Mouse (Mus musculus) MN1 (cell line): Measurements from ENCODE around the gene Galnt3.

ENCODE experiments used
- DNase-seq: peaks from one replicate; pipeline ENCODE4 v3.0.0-alpha.2; 2016; ENCODE audit warnings: low spot score

Galnt3 gene

DNA sequence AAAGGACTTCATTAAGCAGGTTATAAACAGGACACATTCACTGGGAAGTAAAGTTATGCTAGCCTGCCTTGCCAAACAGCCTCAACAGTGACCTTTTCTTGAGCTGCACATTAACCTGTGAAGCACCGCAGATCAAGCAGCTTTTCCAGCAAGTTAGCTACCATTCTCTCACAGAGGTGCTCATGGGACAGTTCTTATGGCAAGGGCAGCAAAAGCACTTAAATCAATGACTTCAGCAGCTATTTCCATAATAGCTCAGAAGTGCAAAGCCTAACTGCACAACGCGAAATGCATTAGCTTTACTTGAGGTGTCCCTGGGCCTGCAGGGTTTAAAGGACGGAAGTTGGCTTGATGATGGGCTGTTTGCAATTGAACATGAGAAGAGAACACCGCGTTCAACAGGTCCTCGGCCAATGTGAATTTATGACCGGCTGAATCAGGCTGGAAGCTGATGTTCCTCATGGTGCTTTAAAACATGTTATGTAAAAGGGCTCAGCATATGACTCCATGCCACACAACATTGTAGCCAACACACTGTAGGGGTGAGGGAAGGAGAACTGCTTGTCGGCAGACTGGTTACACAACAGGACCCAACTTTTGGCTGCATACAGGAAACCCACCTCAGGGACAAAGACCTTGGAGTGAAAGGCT lies 16.8 kb downstream of the Galnt3 start:
- no peak for DNase-seq

DNA sequence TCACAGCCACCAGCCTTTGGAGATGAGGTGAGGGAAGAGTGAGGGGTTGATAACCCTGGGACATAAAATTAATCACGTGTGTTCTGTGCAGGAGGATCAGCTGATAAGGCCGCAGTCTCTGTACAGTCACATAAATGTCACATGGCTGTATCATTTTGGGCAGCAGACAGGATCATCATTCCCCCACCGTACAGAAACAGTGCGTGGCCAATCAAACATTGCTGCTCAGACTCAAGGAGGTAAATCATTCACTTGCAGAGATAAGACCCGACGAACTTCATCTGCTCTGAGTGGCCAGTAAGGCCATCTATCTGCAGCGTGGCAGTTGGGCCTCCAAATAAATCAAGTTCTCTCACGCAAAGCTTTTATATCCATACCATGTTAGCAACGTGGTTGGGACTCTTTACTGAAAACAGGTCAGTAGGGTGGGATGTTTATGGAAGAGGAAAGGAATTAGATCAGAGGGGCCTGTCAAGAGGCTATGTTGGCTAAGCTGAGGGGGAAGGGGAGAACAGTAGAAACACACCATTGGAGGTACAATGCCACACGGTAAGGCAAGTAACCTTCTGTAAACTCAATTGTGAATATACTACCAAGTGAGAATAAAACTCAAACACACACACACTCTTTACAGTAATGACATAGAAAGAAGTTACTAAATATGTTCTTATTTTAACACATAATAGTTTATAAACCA lies 20.9 kb downstream of the Galnt3 start:
- no peak for DNase-seq

DNA sequence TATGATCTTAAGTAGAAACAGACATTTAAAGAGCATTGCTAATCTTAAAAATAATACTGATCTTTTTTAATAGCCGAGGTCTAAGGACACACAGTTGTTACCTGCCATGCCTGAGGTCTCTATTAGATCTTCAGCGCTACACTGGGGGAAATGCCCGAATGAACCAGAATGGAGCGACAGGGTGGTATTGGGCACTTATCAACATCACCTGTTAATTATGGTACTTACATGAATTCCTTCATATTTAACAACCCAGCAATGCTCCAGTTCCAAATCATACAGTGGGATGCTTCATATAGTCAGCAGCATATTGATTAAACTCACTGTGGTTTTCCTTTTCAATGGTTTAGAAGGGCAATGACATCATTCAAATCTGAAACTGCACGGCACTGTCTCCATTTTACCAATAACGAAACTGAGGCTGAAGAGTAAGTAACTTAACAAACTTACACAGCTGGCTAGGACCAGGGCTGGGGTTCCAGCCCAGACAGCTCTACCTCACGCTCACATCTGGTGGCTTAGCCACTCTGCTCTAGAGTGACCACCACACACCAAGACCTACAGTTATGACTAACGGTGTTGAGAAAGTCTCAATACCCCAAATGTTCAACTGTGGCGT lies 23.0 kb downstream of the Galnt3 start:
- DNase-seq = no peak

DNA sequence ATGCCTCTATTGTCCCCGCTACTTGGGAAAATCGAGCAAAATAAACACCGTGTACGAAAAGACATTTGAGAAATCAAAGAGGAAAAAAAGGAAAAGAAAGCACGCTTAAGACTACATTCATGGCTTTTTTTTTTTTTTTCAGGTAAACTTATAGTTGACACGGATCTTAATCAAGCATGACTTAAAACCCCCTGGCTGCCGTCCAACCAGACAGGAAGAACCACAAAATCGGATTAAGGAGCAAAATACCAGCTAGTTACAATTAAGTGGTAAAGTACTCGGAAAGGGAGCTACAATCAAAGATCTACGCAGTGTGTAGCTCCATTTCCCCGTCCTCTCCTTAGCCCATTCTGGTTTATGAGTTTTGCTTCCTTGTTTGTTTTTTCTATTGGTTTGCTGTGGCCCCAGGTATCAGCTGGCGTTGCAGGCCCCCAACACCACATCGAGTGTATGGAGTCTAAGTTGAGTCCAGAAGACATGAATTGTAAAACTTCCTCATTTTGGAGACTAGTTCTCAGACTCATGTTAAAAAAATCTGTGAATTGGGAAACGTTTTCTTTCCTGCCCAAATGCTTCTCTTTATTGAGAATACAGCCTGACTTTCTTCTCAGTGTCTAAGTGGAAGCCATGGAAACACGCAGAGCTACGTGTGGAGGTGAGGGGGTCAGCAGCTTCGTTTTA lies 24.0 kb downstream of the Galnt3 start:
- no peak for DNase-seq

DNA sequence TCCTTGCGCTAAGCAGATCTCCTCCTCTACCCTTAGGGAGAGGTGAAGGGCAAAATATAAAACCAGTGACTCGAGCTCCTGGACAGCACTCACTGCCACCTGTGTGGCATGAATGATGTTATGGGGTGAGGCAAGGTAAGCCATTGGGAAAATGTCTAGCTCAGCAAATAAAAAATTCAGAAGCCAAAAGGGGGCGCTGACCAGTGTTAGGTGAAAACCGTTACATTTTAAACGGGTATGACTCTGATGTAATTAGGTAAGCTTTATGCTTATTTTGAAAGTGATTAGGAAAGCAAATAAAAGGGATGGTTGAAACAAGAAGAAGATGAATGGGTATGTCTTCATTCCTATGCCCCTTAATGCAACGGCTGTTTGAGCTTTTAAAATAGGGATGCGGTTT lies 24.6 kb downstream of the Galnt3 start:
- DNase-seq = no peak

DNA sequence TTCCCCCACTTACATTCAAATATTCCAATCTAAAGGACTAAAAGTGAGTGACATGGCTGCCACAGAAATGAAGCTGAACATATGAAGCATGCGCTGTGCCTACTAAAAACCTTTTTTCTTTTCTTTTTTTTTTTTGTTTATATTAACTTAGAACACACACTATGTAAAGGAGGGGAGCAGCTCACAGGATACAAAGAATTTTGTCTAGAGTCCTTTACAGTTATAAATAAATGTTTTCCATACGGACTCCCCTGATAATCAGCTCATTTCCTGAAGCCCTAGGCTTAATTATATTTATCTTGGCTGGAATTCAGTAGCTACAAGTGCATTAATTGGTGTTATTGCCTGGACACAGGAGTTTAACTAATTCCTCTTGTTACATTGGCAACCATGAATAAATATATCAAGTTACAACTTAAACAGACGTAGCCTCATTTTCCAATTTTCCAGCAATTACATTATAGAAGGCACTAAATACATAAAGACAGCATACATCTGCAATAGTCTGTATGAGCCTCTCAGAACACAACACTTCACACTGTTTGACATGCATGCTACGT lies 30.1 kb downstream of the Galnt3 start:
- DNase-seq = peak; percentile 68

DNA sequence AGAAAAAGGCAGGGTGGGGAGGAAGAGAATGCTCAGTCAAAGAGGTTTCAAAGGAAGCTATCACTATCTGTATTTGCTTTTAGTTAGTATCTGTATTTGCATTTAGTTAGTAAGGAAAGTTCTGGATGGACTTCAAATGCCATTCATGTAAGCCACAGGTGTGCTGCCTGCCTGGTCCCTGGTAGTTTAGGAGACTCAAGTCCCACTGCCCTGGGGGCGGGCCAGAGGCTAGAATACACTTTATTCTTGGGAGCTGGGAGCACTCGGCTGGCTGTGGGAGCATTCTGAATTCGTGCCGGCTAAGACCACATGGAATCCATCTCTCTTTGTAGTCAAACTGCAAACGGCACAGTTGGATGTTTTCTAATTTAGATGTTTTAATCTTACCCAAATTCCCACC lies 33.5 kb downstream of the Galnt3 start:
- no peak for DNase-seq

DNA sequence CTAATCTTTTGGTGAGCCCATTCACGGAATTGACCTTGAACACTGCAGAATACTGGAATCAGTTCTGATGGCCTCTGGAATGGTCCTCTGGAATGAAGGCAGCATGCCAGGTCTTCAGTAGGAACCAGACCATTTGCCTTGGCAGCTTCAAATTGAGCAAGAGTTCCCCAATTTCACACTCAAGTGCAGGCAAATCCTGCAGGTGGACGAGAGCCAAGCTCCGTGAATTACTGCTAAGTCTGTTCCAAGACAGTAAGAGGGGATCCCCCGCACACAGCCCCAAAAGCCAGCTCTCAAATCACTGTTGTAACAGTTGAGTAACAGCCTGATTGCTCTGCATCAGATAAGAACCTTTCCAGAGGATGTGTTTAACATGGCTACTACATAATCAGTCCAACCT lies 42.9 kb downstream of the Galnt3 start:
- peak; percentile 42 for DNase-seq

DNA sequence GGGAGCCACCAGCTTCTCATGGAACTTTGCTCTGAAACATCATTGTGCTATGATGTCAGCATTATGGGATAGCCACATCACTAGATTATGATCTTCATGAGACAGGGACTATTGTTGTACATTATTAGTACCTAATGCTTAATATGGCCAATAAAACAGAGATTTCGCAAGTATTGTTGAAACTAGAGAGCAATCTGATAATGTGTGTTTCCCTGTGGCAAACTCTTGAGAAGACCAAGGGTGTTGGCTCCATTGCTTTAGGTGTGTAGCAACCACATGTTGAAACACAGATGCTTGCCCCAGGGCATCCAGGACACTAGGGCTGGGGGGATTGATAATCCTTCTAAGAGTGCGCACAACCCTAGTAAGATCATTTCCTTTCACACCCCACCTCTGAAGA lies 44.1 kb downstream of the Galnt3 start:
- no peak for DNase-seq

DNA sequence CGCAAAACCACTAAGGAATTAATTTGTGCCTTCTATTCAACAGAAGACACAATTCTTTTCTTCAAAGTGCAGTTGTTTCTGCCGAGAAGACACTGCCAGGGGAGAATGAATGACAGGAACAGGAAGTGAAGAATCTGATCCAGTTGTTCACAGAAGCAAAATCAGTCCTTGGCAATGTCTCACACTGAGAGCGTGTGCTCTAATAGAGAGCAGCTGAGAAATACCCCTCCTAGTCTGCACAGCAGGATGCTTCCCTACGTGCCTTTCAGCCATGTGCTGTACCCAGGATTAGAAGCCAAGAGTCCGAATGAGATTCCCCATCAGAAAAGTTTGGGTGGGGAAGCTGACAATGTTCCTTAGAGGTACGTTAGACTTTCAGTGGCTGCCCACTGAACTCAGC lies 55.3 kb downstream of the Galnt3 start:
- DNase-seq = no peak

DNA sequence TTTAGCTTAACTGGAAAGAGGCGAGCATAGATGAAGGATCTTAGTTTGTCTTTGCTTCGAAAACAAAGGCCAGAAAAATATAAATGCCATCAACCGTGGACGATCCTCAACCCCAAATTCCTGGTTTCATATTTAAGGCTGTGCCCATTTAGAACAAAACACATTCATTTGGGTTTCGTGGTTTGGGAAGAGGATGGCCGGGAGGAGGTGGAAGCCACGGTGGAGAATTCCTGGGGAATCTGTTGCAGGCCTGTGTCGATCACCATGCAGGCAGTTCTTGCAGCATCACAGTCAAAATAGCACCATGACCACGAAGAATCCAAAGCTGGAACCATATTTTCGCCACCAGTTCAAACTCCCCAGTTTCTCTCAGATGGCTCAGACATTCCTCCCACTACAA lies 61.5 kb downstream of the Galnt3 start:
- DNase-seq = no peak

DNA sequence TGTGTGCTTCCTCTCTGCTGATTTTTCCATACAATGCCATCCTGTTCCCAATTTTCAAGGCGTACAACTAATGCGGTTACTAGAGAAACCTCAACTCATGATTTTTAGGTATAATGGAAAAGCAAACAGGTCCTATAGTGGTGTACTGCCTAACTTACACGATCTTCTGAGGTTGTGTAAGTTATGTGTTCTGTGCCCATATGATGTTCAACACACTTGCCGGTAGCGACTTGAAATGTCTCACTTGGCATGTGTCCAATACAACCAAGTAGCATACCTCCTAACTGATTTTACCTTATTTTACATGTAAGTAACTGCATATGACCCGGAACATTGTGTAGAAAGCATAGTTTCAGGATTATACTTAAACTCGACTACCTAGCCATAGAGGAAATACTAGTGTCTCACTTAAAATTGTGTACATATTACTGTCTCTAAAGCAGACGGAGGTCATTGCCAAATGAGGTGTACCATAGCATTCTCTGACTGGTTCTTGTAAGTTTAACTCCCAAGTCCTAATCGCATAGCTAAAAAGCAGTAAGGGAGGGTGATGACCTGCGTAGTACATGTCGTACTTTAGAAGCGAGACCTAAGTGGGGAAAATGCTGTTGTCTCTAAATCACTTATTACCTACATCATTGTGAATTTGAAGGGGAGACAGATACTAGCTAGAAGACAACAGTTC lies 80.2 kb downstream of the Galnt3 start:
- DNase-seq = peak; percentile 43

DNA sequence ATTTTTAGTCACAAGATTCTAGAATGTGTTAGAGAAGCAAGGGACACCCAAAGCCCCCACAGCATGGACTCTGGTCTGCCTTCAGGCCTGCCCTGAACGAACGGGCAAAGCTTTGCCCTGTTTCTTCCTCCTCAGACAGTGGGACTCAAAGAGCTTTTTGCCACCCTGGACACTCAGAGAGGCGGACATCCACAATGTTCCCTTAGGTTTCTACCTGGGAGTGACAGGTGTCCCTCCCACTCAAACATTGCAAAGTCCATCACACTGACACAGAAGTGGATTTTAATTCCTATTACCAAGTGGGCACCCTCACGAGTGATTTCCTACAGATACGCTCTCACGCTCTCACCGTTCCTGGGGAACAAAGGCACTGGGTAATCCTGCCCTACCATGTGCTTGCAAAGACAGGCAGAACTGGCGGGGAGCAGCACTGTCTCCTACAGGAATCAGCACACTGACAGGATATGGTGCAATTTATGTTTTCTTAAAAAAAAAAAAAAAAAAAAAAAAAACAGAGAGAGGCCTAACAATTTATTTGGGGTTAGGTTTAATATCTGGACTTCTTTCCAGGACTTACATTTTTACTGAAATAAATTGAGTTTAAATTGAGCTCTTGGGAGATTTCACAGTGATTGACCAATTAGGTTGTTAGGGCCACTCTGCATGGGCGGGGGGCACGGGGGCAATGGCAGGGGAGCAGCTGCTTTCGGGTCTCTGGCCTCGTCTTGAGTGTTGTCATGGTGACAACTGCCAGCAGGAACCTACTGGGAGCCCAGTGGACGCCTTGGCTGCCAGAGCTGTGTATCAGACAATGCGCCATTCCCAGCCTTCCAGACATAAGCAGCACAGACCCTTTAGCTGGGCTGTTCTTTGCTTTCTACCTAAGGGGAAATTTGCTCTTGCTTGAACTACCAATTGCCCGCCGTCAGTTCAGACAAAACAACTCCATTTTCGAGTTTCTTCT lies 81.1 kb downstream of the Galnt3 start:
- peak; percentile 74 for DNase-seq

DNA sequence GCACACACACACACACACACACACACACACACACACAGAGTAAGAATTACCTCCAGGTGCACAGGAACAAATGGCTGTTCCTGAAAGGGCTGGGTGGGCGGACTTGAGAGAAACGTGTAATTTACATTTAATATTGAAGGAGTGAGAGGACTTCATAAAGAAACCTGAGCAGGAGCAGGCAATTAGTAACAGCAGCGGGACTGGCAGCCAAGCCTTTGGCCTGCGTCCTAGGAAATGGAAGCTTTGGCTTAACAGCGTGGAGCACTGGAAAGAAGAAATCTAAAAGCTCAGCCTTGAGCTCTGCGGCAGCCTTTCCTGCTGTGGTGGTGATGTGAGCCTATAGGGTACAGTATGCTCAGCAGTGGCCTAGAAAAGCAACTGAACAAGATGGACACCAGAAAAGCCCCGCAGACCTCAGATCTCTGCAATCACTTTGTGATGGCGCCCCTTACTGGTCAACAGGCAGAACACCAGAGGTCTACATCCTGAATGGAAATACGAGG lies 82.8 kb downstream of the Galnt3 start:
- peak; percentile 86 for DNase-seq

DNA sequence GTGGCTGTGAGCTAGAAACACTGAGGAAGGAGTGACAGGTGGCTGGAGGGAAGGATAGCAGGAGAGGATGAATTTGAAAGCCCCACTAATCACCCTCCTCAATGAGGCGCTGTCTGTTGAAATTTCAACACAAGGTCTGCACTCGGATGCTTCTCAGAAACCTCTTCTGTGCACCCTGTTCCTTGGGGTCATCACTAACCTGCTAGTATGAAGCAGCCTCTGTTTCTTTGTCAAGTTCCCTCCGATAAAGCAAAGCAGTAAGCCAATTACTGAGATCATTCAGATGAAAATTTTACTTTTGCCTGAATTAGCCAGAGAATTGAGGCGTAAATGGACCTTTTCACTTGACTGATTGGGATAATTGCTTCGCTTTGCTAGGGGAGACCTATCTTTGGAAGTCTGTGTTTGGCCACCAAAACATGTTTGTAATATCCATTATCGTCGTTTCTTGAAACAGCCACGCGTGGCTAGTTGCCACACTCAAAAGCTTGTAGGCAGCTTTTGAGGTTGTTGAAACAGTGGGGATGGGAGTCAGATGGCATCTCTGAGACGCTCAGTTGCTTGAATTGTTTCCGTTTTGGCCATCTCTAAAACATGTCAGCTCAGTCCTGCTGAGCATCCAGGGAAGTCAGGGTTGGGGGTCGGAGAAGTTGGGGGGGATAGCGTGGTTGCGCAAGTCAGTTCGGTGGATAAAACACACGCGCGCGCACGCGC lies 83.4 kb downstream of the Galnt3 start:
- no peak for DNase-seq

DNA sequence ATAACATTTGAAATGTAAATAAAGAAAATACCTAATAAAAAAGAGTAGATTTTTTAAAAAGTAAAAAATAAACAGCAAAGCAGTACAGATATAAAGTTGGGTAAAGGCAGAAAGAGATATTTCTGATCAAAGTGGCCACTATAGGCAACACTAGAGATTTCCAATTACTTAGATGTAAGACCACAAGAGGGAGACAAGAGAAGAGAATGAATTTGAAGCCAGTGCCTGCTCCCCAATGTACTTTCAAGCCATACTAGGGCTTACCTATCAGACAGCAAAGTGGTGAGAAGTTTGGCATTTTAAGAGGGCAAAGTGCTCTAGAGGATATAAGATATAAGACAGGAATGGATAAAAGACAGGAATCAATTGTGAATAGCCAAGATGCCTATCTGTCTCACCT lies 84.2 kb downstream of the Galnt3 start:
- peak; percentile 32 for DNase-seq

DNA sequence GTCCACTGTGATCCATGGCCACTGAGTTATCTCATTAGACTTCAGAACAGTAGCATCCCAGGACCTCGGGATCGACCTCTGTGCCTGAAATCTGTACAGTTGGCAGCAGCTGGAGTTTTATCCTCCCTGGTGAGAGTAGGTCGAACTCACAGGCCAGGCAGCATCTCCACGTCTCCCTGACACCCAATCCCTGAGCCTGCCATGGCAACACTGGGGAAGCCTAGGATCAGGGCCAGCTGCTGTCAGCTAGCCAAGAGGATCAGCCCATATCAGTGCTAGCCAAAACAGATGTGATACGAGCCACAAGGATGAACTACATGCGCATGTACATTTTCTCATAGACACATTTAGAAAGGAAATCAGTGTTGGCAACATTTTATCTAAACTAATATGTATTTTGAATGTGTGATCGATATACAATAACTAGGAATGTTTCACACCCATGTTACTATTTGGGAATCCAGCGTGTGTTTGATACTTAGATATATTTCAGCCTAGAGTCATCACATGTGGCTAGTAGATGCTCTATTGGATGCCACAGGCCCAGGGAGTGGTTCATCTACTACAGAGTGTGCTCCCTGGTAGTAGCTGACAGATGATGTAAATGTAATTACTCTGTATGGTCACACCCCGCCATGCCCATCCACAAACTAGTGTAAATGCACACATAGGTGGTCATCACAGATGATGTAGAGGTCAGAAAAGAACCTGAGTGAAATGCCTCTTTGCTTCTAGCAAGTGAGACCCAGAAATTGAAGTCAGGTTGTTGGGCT lies 89.7 kb downstream of the Galnt3 start:
- DNase-seq = peak; percentile 64
